Mouse (Mus musculus) embryonic facial prominence, embryonic 14.5 days (tissue): Measurements from ENCODE around the gene 3110040N11Rik. TPM values are rescaled to one million over a fixed set of nuclear protein-coding genes. Genes with fewer than 3 reads are reported as not detected.

Experiments used
- polyA plus RNA-seq: library from polyadenylated mRNA; unstranded; fragments of >200 nt; fragmentation: Nextera tagmentation; extraction: Ambion mirVana; gene quantifications from 2 replicates; pipeline ENCODE4 v1.2.1, GENCODE M21; 2014

Gene 3110040N11Rik
- polyA plus RNA-seq, 1 experiment from 2014 or later = 51.3 TPM

Other genes with a start within 250 kb of the 3110040N11Rik start
- 3.7 and 5.0 TPM in 2 replicates for gene Fsd2, start 222.5 kb downstream of the 3110040N11Rik start, polyA plus RNA-seq
- 6.9 and 7.3 TPM in 2 replicates for gene Whamm, start 218.2 kb downstream of the 3110040N11Rik start, polyA plus RNA-seq
- gene Homer2, start 82.0 kb downstream of the 3110040N11Rik start, polyA plus RNA-seq = 23.7 and 25.2 TPM in 2 replicates
- gene Ramac, start 26.6 kb downstream of the 3110040N11Rik start, polyA plus RNA-seq = 107 TPM in 2 replicates
- gene Btbd1, start 40.0 kb upstream of the 3110040N11Rik start, polyA plus RNA-seq = 100 and 109 TPM in 2 replicates
- gene Gm10160, start 66.3 kb upstream of the 3110040N11Rik start, polyA plus RNA-seq = not detected in 2 replicates
- gene Tm6sf1, start 69.5 kb upstream of the 3110040N11Rik start, polyA plus RNA-seq = 34.7 and 50.6 TPM in 2 replicates
- 17.0 and 18.7 TPM in 2 replicates for gene Hdgfl3, start 145.0 kb upstream of the 3110040N11Rik start, polyA plus RNA-seq
- gene Bnc1, start 202.8 kb upstream of the 3110040N11Rik start, polyA plus RNA-seq = 2.1 and 2.9 TPM in 2 replicates